Mouse (Mus musculus) CH12.LX (cell line): Measurements from ENCODE around the gene Vamp8. TPM values are rescaled to one million over a fixed set of nuclear protein-coding genes. Genes with fewer than 3 reads are reported as not detected.

Experiments used
- DNase-seq: peaks from one replicate; pipeline ENCODE4 v3.0.0-alpha.2; 2013; ENCODE audit errors: extremely low read depth
- H3K27ac ChIP-seq: 2 replicates; pipeline ENCODE4 v1.5.1; 2012; ENCODE audit warnings: low read depth, mild to moderate bottlenecking, control low read depth, moderate library complexity; ENCODE audit not compliant: insufficient read depth
- H3K27me3 ChIP-seq: replicated peaks from 2 replicates; pipeline ENCODE3; 2012; ENCODE audit warnings: inconsistent platforms
- H3K36me3 ChIP-seq, 2 experiments: replicated peaks in 1 of 2; 2 replicates each; pipeline versions ENCODE3 to v1.6.1; 2012; ENCODE audit warnings: inconsistent platforms in 1 of 2, low read length in 1 of 2, mild to moderate bottlenecking in 1 of 2, mixed read lengths in 1 of 2, moderate library complexity in 1 of 2; ENCODE audit not compliant: control insufficient read depth in 1 of 2, insufficient read depth in 1 of 2
- H3K4me1 ChIP-seq, 2 experiments: 2 replicates each; pipeline ENCODE4 v1.6.1; 2012; ENCODE audit warnings: inconsistent platforms in 1 of 2, moderate library complexity in 1 of 2; ENCODE audit not compliant: insufficient read depth in 2 of 2, control insufficient read depth in 1 of 2
- H3K4me2 ChIP-seq: 2 replicates; pipeline ENCODE4 v1.6.1; 2012; ENCODE audit warnings: low read depth, mild to moderate bottlenecking, control low read depth; ENCODE audit not compliant: poor library complexity, insufficient read depth, severe bottlenecking
- H3K4me3 ChIP-seq, 3 experiments: fragments of 150-350 bp in 1 of 3; sonication (generic) in 1 of 3; replicated peaks in 1 of 3; 2 replicates each; pipeline versions ENCODE3 to v1.5.1; 2011 to 2012; ENCODE audit warnings: low read depth in 2 of 3, low read length in 2 of 3, mild to moderate bottlenecking in 2 of 3, moderate library complexity in 2 of 3, control low read depth in 1 of 3, improper control_type of control experiment in 1 of 3, inconsistent platforms in 1 of 3, mixed read lengths in 1 of 3; ENCODE audit not compliant: poor library complexity in 1 of 3
- H3K79me2 ChIP-seq: replicated peaks from 2 replicates; pipeline ENCODE4 v1.6.1; 2012; ENCODE audit warnings: mild to moderate bottlenecking, moderate library complexity; ENCODE audit not compliant: control insufficient read depth, poor library complexity, insufficient read depth, severe bottlenecking; ENCODE audit errors: extremely low read depth
- H3K9ac ChIP-seq: 2 replicates; pipeline ENCODE4 v1.6.1; 2012; ENCODE audit warnings: low read depth, mild to moderate bottlenecking, control low read depth, moderate library complexity; ENCODE audit not compliant: insufficient read depth
- H3K9me3 ChIP-seq: replicated peaks from 2 replicates; pipeline ENCODE3; 2012; ENCODE audit warnings: low read length, inconsistent platforms, mixed read lengths
- BHLHE40 ChIP-seq: IDR thresholded peaks from 2 replicates; pipeline ENCODE4 v1.6.1; 2011; ENCODE audit warnings: mild to moderate bottlenecking, low read depth, low read length, improper control_type of control experiment
- CHD1 ChIP-seq: IDR thresholded peaks from 2 replicates; pipeline ENCODE4 v1.6.1; 2012; ENCODE audit warnings: low read depth, low read length, improper control_type of control experiment, inconsistent platforms
- CHD2 ChIP-seq: IDR thresholded peaks from 2 replicates; pipeline ENCODE4 v1.6.1; 2011; ENCODE audit warnings: low read length, improper control_type of control experiment
- E2F4 ChIP-seq: IDR thresholded peaks from 2 replicates; pipeline ENCODE4 v1.6.1; 2011; ENCODE audit warnings: low read depth, low read length, improper control_type of control experiment; ENCODE audit not compliant: insufficient replicate concordance
- GABPA ChIP-seq: IDR thresholded peaks from 2 replicates; pipeline ENCODE4 v1.6.1; 2012; ENCODE audit warnings: low read depth, low read length, improper control_type of control experiment, inconsistent platforms; ENCODE audit not compliant: insufficient replicate concordance
- JUN ChIP-seq: IDR thresholded peaks from 2 replicates; pipeline ENCODE4 v1.6.1; 2011; ENCODE audit warnings: low read depth, mild to moderate bottlenecking, low read length, improper control_type of control experiment, moderate library complexity; ENCODE audit not compliant: insufficient read depth
- JUND ChIP-seq: conservative IDR thresholded peaks from 2 replicates; pipeline ENCODE4 v1.6.1; 2011; ENCODE audit warnings: low read depth, low read length, improper control_type of control experiment
- KAT2A ChIP-seq: IDR thresholded peaks from 2 replicates; pipeline ENCODE4 v1.6.1; 2012; ENCODE audit warnings: low read length, improper control_type of control experiment, inconsistent platforms; ENCODE audit not compliant: insufficient replicate concordance
- MAZ ChIP-seq: IDR thresholded peaks from 2 replicates; pipeline ENCODE4 v1.6.1; 2012; ENCODE audit warnings: low read depth, mild to moderate bottlenecking, inconsistent platforms, low read length, improper control_type of control experiment, moderate library complexity
- MXI1 ChIP-seq: IDR thresholded peaks from 2 replicates; pipeline ENCODE4 v1.6.1; 2011; ENCODE audit warnings: mild to moderate bottlenecking, low read depth, low read length, improper control_type of control experiment
- MYC ChIP-seq: IDR thresholded peaks from 2 replicates; pipeline ENCODE4 v1.6.1; 2011; ENCODE audit warnings: low read depth, mild to moderate bottlenecking, improper control_type of control experiment, low read length
- NELFE ChIP-seq: IDR thresholded peaks from 2 replicates; pipeline ENCODE4 v1.6.1; 2011; ENCODE audit warnings: low read depth, low read length, improper control_type of control experiment
- POLR2A ChIP-seq: IDR thresholded peaks from 2 replicates; pipeline ENCODE4 v1.6.1; 2011; ENCODE audit warnings: low read depth, mild to moderate bottlenecking, improper control_type of control experiment, low read length
- POLR2AphosphoS2 ChIP-seq: IDR thresholded peaks from 2 replicates; pipeline ENCODE4 v1.6.1; 2011; ENCODE audit warnings: low read depth, low read length, improper control_type of control experiment
- RCOR1 ChIP-seq: conservative IDR thresholded peaks from 2 replicates; pipeline ENCODE4 v1.6.1; 2012; ENCODE audit warnings: low read depth, mild to moderate bottlenecking, inconsistent platforms, low read length, improper control_type of control experiment
- SMC3 ChIP-seq: IDR thresholded peaks from 2 replicates; pipeline ENCODE4 v1.6.1; 2011; ENCODE audit warnings: low read depth, low read length, improper control_type of control experiment
- ZC3H11A ChIP-seq: IDR thresholded peaks from 2 replicates; pipeline ENCODE4 v1.6.1; 2012; ENCODE audit warnings: low read depth, mild to moderate bottlenecking, inconsistent platforms, low read length, improper control_type of control experiment
- ZKSCAN1 ChIP-seq: IDR thresholded peaks from 2 replicates; pipeline ENCODE4 v1.6.1; 2012; ENCODE audit warnings: low read depth, inconsistent platforms, low read length, improper control_type of control experiment, borderline replicate concordance
- ZMIZ1 ChIP-seq: IDR thresholded peaks from 2 replicates; pipeline ENCODE4 v1.6.1; 2012; ENCODE audit warnings: low read depth, mild to moderate bottlenecking, inconsistent platforms, low read length, improper control_type of control experiment
- dilution Hi-C: fragments of 300-500 bp; cut with MboI; formaldehyde crosslinking; loops from 2 replicates; pipeline ENCODE4 v1.14.3; 2020; ENCODE audit warnings: low sequenced_read_pairs; ENCODE audit not compliant: extremely low pct_unique_long_range_greater_than_20kb, extremely low pct_ligation_motif_present
- in situ Hi-C: fragments of 300-500 bp; cut with MboI; formaldehyde crosslinking; loops from 3 replicates; pipeline ENCODE4 v1.14.3; 2019; ENCODE audit warnings: low sequenced_read_pairs, low pct_ligation_motif_present, low pct_unique_long_range_greater_than_20kb, mixed read lengths
- polyA plus RNA-seq: library from polyadenylated mRNA; unstranded; fragments of >175 nt; gene quantifications from 2 replicates; pipeline ENCODE4 v1.2.1, GENCODE M21; 2012; ENCODE audit warnings: low read depth; ENCODE audit not compliant: insufficient read length
- total RNA-seq, 2 experiments: library from RNA; depleted of rRNA; stranded (reverse); fragments of 300-350 nt in 1 of 2; fragments of >200 nt in 1 of 2; gene quantifications; 2 replicates each; pipeline ENCODE4 v1.2.3; 2012 to 2014

The Vamp8 gene
- total and polyA plus RNA-seq, 3 experiments, result 98.9 to 130 (median 110) TPM

DNA sequence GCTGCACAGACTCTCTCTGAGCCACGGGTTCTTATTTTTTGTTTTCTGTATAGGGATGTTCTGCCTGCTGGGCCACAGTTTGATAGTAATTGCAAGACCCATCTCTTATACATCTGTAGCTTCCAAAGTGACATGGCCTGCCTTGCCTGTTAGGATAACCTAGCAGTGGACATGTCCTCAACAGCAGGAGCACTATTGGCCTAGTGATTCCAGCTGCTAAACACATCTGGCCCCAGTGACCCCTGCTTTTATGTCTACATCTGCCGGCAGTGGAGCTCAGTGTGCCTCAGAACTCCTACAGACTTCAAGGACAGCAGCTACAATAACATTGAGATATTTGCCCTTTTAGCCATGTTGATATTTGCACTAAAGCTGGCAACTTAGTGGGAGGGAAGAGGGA, 9.5 kb upstream of the Vamp8 start:
- no peaks in the 10 kb centered on the region for H3K27me3 ChIP-seq
- no peak overlapping the region for H3K27ac ChIP-seq
- in situ Hi-C loops (loop anchor here (25.0 kb wide), 1 partner anchor 437 kb away; no protein-coding TSS in a partner anchor), dilution Hi-C loops (no loop called here)
- H3K36me3 ChIP-seq, result no peaks in the 10 kb centered on the region
- H3K9ac ChIP-seq, result no peak overlapping the region
- H3K4me1 ChIP-seq, result peaks cover 0 to 2% of the 10 kb centered on the region in 2 experiments; a peak in 1 of 4 replicates
- no peak overlapping the region for H3K4me2 ChIP-seq
- no peak for DNase-seq
- no peak overlapping the region for H3K4me3 ChIP-seq
- no peak for TF ChIP-seq ZMIZ1
- TF ChIP-seq CHD2, result no peak
- TF ChIP-seq JUND, result no peak
- no peak for TF ChIP-seq NELFE
- TF ChIP-seq SMC3, result no peak
- no peak for TF ChIP-seq ZKSCAN1
- no peak for TF ChIP-seq MAZ
- TF ChIP-seq RCOR1, result no peak
- TF ChIP-seq POLR2A, result no peak
- no peak for TF ChIP-seq MYC
- no peak for TF ChIP-seq POLR2AphosphoS2
- no peak for TF ChIP-seq GABPA
- no peak for TF ChIP-seq KAT2A
- no peak for TF ChIP-seq BHLHE40
- TF ChIP-seq CHD1, result no peak
- no peaks in the 10 kb centered on the region for H3K9me3 ChIP-seq
- no peaks in the 10 kb centered on the region for H3K79me2 ChIP-seq

DNA sequence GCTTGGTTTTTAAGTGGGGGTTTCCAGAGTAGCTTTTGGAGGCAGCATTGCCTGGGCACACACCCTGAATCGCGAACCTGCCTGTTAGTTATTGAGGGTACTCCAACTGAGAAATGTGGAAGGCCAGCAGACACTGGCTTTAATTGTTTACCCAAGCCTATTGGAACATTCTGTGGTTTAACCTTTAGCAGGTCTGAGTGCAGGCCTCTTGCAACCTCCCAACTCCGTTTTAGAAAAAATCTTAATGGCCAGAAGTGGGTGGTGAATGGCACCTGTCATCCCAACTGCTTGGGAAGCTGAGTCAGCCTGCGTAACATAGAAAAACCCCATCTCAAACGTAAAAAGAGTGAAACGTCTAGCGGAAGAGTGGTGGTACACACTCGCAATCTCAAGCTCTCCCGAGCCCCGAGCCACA, 6.3 kb upstream of the Vamp8 start:
- no peak overlapping the region for H3K9ac ChIP-seq
- DNase-seq, result no peak
- no peaks in the 10 kb centered on the region for H3K36me3 ChIP-seq
- H3K4me3 ChIP-seq, result no peak overlapping the region
- H3K79me2 ChIP-seq, result no peaks in the 10 kb centered on the region
- in situ Hi-C loops, result no loop called here
- no peaks in the 10 kb centered on the region for H3K9me3 ChIP-seq
- TF ChIP-seq SMC3 (no peak), MAZ (no peak), POLR2AphosphoS2 (no peak), ZC3H11A (no peak), JUN (no peak), E2F4 (no peak), MXI1 (no peak), JUND (no peak)
- dilution Hi-C loops, result no loop called here
- H3K27ac ChIP-seq, result no peak overlapping the region
- no peak overlapping the region for H3K4me2 ChIP-seq
- H3K4me1 ChIP-seq, result peaks cover 5 to 7% of the 10 kb centered on the region in 2 experiments; a peak in 3 of 4 replicates
- no peaks in the 10 kb centered on the region for H3K27me3 ChIP-seq
